Comparison of ENCODE assay signal across 24 mouse cellular contexts in the genomic region with DNA sequence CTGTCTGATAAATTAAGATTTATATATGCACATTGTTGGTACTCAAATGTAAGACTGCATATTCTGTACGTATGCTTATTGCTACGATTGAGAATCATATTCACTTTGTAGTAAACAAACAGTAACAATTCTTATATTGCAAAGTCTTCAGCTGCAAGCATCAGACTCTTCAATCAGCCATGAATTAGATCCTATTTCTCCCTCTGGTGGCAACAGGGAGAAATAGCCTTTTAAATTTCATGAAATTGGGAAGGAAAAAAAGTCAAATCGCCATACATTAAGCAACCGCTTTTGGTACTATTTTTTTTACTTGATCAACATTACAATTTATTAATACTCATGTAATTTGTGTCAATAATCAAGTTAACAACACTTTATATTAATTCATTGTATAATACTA. TPM values are rescaled to one million over a fixed set of nuclear protein-coding genes. Genes with fewer than 3 reads are reported as not detected.
DNase-seq lines count a peak whose midpoint lies in the region; ATAC-seq and TF ChIP-seq lines count a peak whose summit lies in the region.
"Had no signal": no experiment of that assay in that cellular context is flagged by ENCODE, and none has a peak within 500 bp of the region (broad histone marks: within the 10 kb centered on the region; RNA-seq: fewer than 3 reads in every experiment).

No protein-coding gene starts in this region.

- H3K4me3 ChIP-seq in embryonic facial prominence, embryonic 11.5 days (ENCODE audit: low read depth, low read length), result no peak overlapping the region
- no peak overlapping the region for H3K4me3 ChIP-seq in embryonic facial prominence, embryonic 10.5 days
- no peak overlapping the region for H3K4me3 ChIP-seq in hindbrain, postnatal 0 days (ENCODE audit: low read length)
- no peak overlapping the region for H3K4me3 ChIP-seq in hindbrain, embryonic 13.5 days
- H3K4me3 ChIP-seq in midbrain, embryonic 14.5 days (replicated peaks; ENCODE audit: low read depth, low read length), result no peak overlapping the region
- H3K4me3 ChIP-seq in midbrain, embryonic 13.5 days (replicated peaks), result no peak overlapping the region
- H3K4me3 ChIP-seq: embryonic facial prominence, embryonic 15.5 days; hindbrain, embryonic 12.5 days; midbrain, embryonic 10.5 days; neural tube, embryonic 13.5 days had no signal

- no peaks in the 10 kb centered on the region for H3K9me3 ChIP-seq in embryonic facial prominence, embryonic 11.5 days (replicated peaks; ENCODE audit: control insufficient read depth, low read length)
- H3K9me3 ChIP-seq in embryonic facial prominence, embryonic 10.5 days, result no peaks in the 10 kb centered on the region; the same call in 1 of the 2 replicates
- H3K9me3 ChIP-seq in hindbrain, postnatal 0 days (ENCODE audit: low read length), result no peaks in the 10 kb centered on the region
- H3K9me3 ChIP-seq in hindbrain, embryonic 13.5 days, result peaks cover 6% of the 10 kb centered on the region; the same call in 1 of the 2 replicates
- H3K9me3 ChIP-seq in midbrain, embryonic 14.5 days (ENCODE audit: control insufficient read depth, low read length), result 0 out of 2 replicates have a peak, but pooled peaks cover 4% of the 10 kb centered on the region
- H3K9me3 ChIP-seq in midbrain, embryonic 13.5 days, result peaks cover 3% of the 10 kb centered on the region; the same call in 1 of the 2 replicates
- H3K9me3 ChIP-seq: embryonic facial prominence, embryonic 15.5 days; neural tube, embryonic 13.5 days had no signal

- WGBS in embryonic facial prominence, embryonic 11.5 days, result 35% methylated on average over 4 of the region's 4 CpGs
- 44% methylated on average over 4 of the region's 4 CpGs for WGBS in embryonic facial prominence, embryonic 10.5 days
- 42% methylated on average over 4 of the region's 4 CpGs for WGBS in hindbrain, postnatal 0 days
- 50% methylated on average over 4 of the region's 4 CpGs for WGBS in hindbrain, embryonic 13.5 days
- WGBS in midbrain, embryonic 14.5 days, result 42% methylated on average over 4 of the region's 4 CpGs
- WGBS in midbrain, embryonic 13.5 days, result 42% methylated on average over 4 of the region's 4 CpGs

- H3K4me1 ChIP-seq in embryonic facial prominence, embryonic 11.5 days (ENCODE audit: control insufficient read depth, insufficient read depth, low read length), result no peaks in the 10 kb centered on the region
- no peaks in the 10 kb centered on the region for H3K4me1 ChIP-seq in embryonic facial prominence, embryonic 10.5 days
- no peaks in the 10 kb centered on the region for H3K4me1 ChIP-seq in hindbrain, postnatal 0 days (ENCODE audit: insufficient read depth, low read length)
- H3K4me1 ChIP-seq in hindbrain, embryonic 13.5 days (replicated peaks), result no peaks in the 10 kb centered on the region
- no peaks in the 10 kb centered on the region for H3K4me1 ChIP-seq in midbrain, embryonic 14.5 days (ENCODE audit: control insufficient read depth, insufficient read depth, low read length)
- 0 out of 2 replicates have a peak, but pooled peaks cover 6% of the 10 kb centered on the region for H3K4me1 ChIP-seq in midbrain, embryonic 13.5 days (replicated peaks)
- H3K4me1 ChIP-seq: embryonic facial prominence, embryonic 15.5 days; neural tube, embryonic 13.5 days had no signal

- peak; percentile 37 for DNase-seq in embryonic facial prominence, embryonic 11.5 days (ENCODE audit: low spot score)
- DNase-seq in embryonic facial prominence, embryonic 10.5 days (ENCODE audit: low spot score), result no peak
- peak; percentile 51 for DNase-seq in hindbrain, postnatal 0 days (ENCODE audit: low spot score)
- DNase-seq in midbrain, embryonic 14.5 days, result peak; percentile 60
- DNase-seq in retina, postnatal 1 day, result peak; percentile 14
- no peak for DNase-seq in frontal cortex, postnatal 10 days (ENCODE audit: low spot score in 2 of 2)
- DNase-seq: adrenal gland, adult 8-10 months; cerebellum, adult 9-11 months; gastrocnemius, postnatal 25 days; kidney, adult 18-20 months; kidney, postnatal 14 days; layer of hippocampus, adult 9-11 months; lung, adult 18-20 months; right cerebral cortex, postnatal 25 days had no signal

- H3K27ac ChIP-seq in embryonic facial prominence, embryonic 11.5 days (replicated peaks; ENCODE audit: low read depth, low read length), result no peak overlapping the region
- no peak overlapping the region for H3K27ac ChIP-seq in embryonic facial prominence, embryonic 10.5 days (replicated peaks)
- no peak overlapping the region for H3K27ac ChIP-seq in hindbrain, postnatal 0 days
- H3K27ac ChIP-seq in hindbrain, embryonic 13.5 days, result no peak overlapping the region
- H3K27ac ChIP-seq in midbrain, embryonic 14.5 days (replicated peaks; ENCODE audit: low read depth, low read length), result no peak overlapping the region
- H3K27ac ChIP-seq in midbrain, embryonic 13.5 days, result no peak overlapping the region
- H3K27ac ChIP-seq: embryonic facial prominence, embryonic 15.5 days; hindbrain, embryonic 12.5 days; macrophage; midbrain, embryonic 10.5 days; neural tube, embryonic 13.5 days had no signal

- TF ChIP-seq CTCF in hindbrain, postnatal 0 days (IDR thresholded peaks at IDR 0.05; ENCODE audit: low read depth), result peak; percentile 60

- H3K4me2 ChIP-seq in embryonic facial prominence, embryonic 11.5 days (ENCODE audit: low read depth, low read length), result no peak overlapping the region
- no peak overlapping the region for H3K4me2 ChIP-seq in hindbrain, postnatal 0 days (ENCODE audit: low read depth, low read length)
- H3K4me2 ChIP-seq in hindbrain, embryonic 13.5 days, result no peak overlapping the region
- no peak overlapping the region for H3K4me2 ChIP-seq in midbrain, embryonic 14.5 days (ENCODE audit: low read length)
- H3K4me2 ChIP-seq in midbrain, embryonic 13.5 days (replicated peaks), result no peak overlapping the region
- H3K4me2 ChIP-seq: embryonic facial prominence, embryonic 15.5 days; hindbrain, embryonic 12.5 days; liver, embryonic 11.5 days; neural tube, embryonic 13.5 days had no signal

- no peak for ATAC-seq in embryonic facial prominence, embryonic 11.5 days (replicated peaks; ENCODE audit: insufficient number of reproducible peaks, low FRiP score, low TSS enrichment, low read depth)
- ATAC-seq in hindbrain, postnatal 0 days, result no peak
- no peak for ATAC-seq in hindbrain, embryonic 13.5 days (ENCODE audit: low FRiP score)
- no peak for ATAC-seq in midbrain, embryonic 14.5 days (ENCODE audit: low FRiP score, low TSS enrichment)
- ATAC-seq in midbrain, embryonic 13.5 days, result no peak

- no peaks in the 10 kb centered on the region for H3K36me3 ChIP-seq in embryonic facial prominence, embryonic 11.5 days (replicated peaks; ENCODE audit: control insufficient read depth, insufficient read depth, low read depth, low read length)
- H3K36me3 ChIP-seq in embryonic facial prominence, embryonic 10.5 days (replicated peaks), result no peaks in the 10 kb centered on the region
- no peaks in the 10 kb centered on the region for H3K36me3 ChIP-seq in hindbrain, postnatal 0 days (ENCODE audit: insufficient read depth, low read length)
- H3K36me3 ChIP-seq in hindbrain, embryonic 13.5 days, result no peaks in the 10 kb centered on the region
- H3K36me3 ChIP-seq in midbrain, embryonic 14.5 days (ENCODE audit: control insufficient read depth, insufficient read depth, low read length), result no peaks in the 10 kb centered on the region
- no peaks in the 10 kb centered on the region for H3K36me3 ChIP-seq in midbrain, embryonic 13.5 days
- H3K36me3 ChIP-seq: embryonic facial prominence, embryonic 15.5 days; hindbrain, embryonic 12.5 days; midbrain, embryonic 10.5 days; neural tube, embryonic 13.5 days had no signal

- no peaks in the 10 kb centered on the region for H3K27me3 ChIP-seq in embryonic facial prominence, embryonic 11.5 days (ENCODE audit: control insufficient read depth, insufficient read depth, low read length)
- no peaks in the 10 kb centered on the region for H3K27me3 ChIP-seq in embryonic facial prominence, embryonic 10.5 days (replicated peaks; ENCODE audit: low read depth, poor library complexity, severe bottlenecking)
- H3K27me3 ChIP-seq in hindbrain, postnatal 0 days (ENCODE audit: insufficient read depth, low read length), result no peaks in the 10 kb centered on the region
- H3K27me3 ChIP-seq in hindbrain, embryonic 13.5 days, result no peaks in the 10 kb centered on the region
- no peaks in the 10 kb centered on the region for H3K27me3 ChIP-seq in midbrain, embryonic 14.5 days (ENCODE audit: control insufficient read depth, insufficient read depth, low read length)
- no peaks in the 10 kb centered on the region for H3K27me3 ChIP-seq in midbrain, embryonic 13.5 days
- H3K27me3 ChIP-seq: embryonic facial prominence, embryonic 15.5 days; hindbrain, embryonic 12.5 days; neural tube, embryonic 13.5 days had no signal

- no peak overlapping the region for H3K9ac ChIP-seq in embryonic facial prominence, embryonic 11.5 days (replicated peaks; ENCODE audit: low read length)
- H3K9ac ChIP-seq in hindbrain, postnatal 0 days (replicated peaks; ENCODE audit: low read length), result no peak overlapping the region
- no peak overlapping the region for H3K9ac ChIP-seq in hindbrain, embryonic 13.5 days
- H3K9ac ChIP-seq in midbrain, embryonic 14.5 days (replicated peaks; ENCODE audit: low read length), result no peak overlapping the region
- H3K9ac ChIP-seq in midbrain, embryonic 13.5 days (replicated peaks), result no peak overlapping the region
- H3K9ac ChIP-seq: embryonic facial prominence, embryonic 15.5 days; hindbrain, embryonic 12.5 days; neural tube, embryonic 13.5 days had no signal

RNA-seq across cellular contexts. Expression of gene Magel2, which starts 11.5 kb away (rescaled TPM):
- 8.6 and 8.8 TPM in 2 replicates for polyA plus RNA-seq in embryonic facial prominence, embryonic 11.5 days (2014; fragmentation: Nextera tagmentation; extraction: Ambion mirVana)
- 18.7 and 21.0 TPM in 2 replicates for polyA plus RNA-seq in embryonic facial prominence, embryonic 10.5 days (2016; fragmentation: Nextera tagmentation; extraction: Ambion mirVana)
- total RNA-seq in hindbrain, postnatal 0 days (2014; rRNA removed), result 17.4 and 18.1 TPM in 2 replicates
- polyA plus RNA-seq in hindbrain, postnatal 0 days (2015; fragmentation: Nextera tagmentation; extraction: Ambion mirVana), result 10.5 and 10.6 TPM in 2 replicates
- polyA plus RNA-seq in hindbrain, embryonic 13.5 days (2015; fragmentation: Nextera tagmentation; extraction: Ambion mirVana), result 16.3 and 19.7 TPM in 2 replicates
- polyA plus RNA-seq in midbrain, embryonic 14.5 days (2014; fragmentation: Nextera tagmentation; extraction: Ambion mirVana), result 16.2 and 16.3 TPM in 2 replicates
- 26.8 and 29.6 TPM in 2 replicates for polyA plus RNA-seq in midbrain, embryonic 13.5 days (2015; fragmentation: Nextera tagmentation; extraction: Ambion mirVana)
- total RNA-seq: gastrocnemius, postnatal 25 days had no signal
- polyA plus RNA-seq: macrophage; spleen, adult 2 months; urinary bladder, adult 2 months had no signal

RNA-seq across cellular contexts. Expression of gene Mkrn3, which starts 31.6 kb away (rescaled TPM):
- 10.6 and 10.7 TPM in 2 replicates for polyA plus RNA-seq in embryonic facial prominence, embryonic 11.5 days (2014; fragmentation: Nextera tagmentation; extraction: Ambion mirVana)
- 9.3 and 9.6 TPM in 2 replicates for polyA plus RNA-seq in embryonic facial prominence, embryonic 10.5 days (2016; fragmentation: Nextera tagmentation; extraction: Ambion mirVana)
- 36.5 and 37.8 TPM in 2 replicates for total RNA-seq in hindbrain, postnatal 0 days (2014; rRNA removed)
- 27.0 and 27.8 TPM in 2 replicates for polyA plus RNA-seq in hindbrain, postnatal 0 days (2015; fragmentation: Nextera tagmentation; extraction: Ambion mirVana)
- polyA plus RNA-seq in hindbrain, embryonic 13.5 days (2015; fragmentation: Nextera tagmentation; extraction: Ambion mirVana), result 19.4 and 21.1 TPM in 2 replicates
- polyA plus RNA-seq in midbrain, embryonic 14.5 days (2014; fragmentation: Nextera tagmentation; extraction: Ambion mirVana), result 21.9 and 22.5 TPM in 2 replicates
- 23.5 and 26.4 TPM in 2 replicates for polyA plus RNA-seq in midbrain, embryonic 13.5 days (2015; fragmentation: Nextera tagmentation; extraction: Ambion mirVana)

RNA-seq across cellular contexts. Expression of gene Ndn, which starts 41.9 kb away (rescaled TPM):
- polyA plus RNA-seq in embryonic facial prominence, embryonic 11.5 days (2014; fragmentation: Nextera tagmentation; extraction: Ambion mirVana), result 133 and 148 TPM in 2 replicates
- 128 and 134 TPM in 2 replicates for polyA plus RNA-seq in embryonic facial prominence, embryonic 10.5 days (2016; fragmentation: Nextera tagmentation; extraction: Ambion mirVana)
- total RNA-seq in hindbrain, postnatal 0 days (2014; rRNA removed), result 346 and 362 TPM in 2 replicates
- polyA plus RNA-seq in hindbrain, postnatal 0 days (2015; fragmentation: Nextera tagmentation; extraction: Ambion mirVana), result 520 and 552 TPM in 2 replicates
- polyA plus RNA-seq in hindbrain, embryonic 13.5 days (2015; fragmentation: Nextera tagmentation; extraction: Ambion mirVana), result 501 and 528 TPM in 2 replicates
- polyA plus RNA-seq in midbrain, embryonic 14.5 days (2014; fragmentation: Nextera tagmentation; extraction: Ambion mirVana), result 622 and 693 TPM in 2 replicates
- 536 and 604 TPM in 2 replicates for polyA plus RNA-seq in midbrain, embryonic 13.5 days (2015; fragmentation: Nextera tagmentation; extraction: Ambion mirVana)
- polyA plus RNA-seq: macrophage had no signal

Comparison
In these comparisons a context has a peak if more than half of its experiments do, and no peak if none do; other contexts are left out.
1. DNase-seq: peak in embryonic facial prominence, embryonic 11.5 days (single experiment), hindbrain, postnatal 0 days (single experiment), midbrain, embryonic 14.5 days (single experiment) and retina, postnatal 1 day (single experiment); none in embryonic facial prominence, embryonic 10.5 days (single experiment) and frontal cortex, postnatal 10 days (0 of 2).